Mouse (Mus musculus) thymus, adult 2 months (tissue): ENCODE measurements around the gene Gid4.

Source experiments
- CTCF ChIP-seq: fragments of 200-500 bp; IDR thresholded peaks from 2 replicates; pipeline ENCODE4 v1.5.1; 2012; ENCODE audit warnings: mild to moderate bottlenecking, control low read depth, low read length, moderate library complexity, borderline replicate concordance; ENCODE audit not compliant: control insufficient read depth, poor library complexity, insufficient read depth; ENCODE audit errors: extremely low read depth
- POLR2A ChIP-seq: fragments of 200-500 bp; IDR thresholded peaks from 2 replicates; pipeline ENCODE4 v1.6.1; 2012; ENCODE audit warnings: mild to moderate bottlenecking, low read length, control low read depth, moderate library complexity; ENCODE audit not compliant: control insufficient read depth, poor library complexity, insufficient read depth; ENCODE audit errors: extremely low read depth

DNA sequence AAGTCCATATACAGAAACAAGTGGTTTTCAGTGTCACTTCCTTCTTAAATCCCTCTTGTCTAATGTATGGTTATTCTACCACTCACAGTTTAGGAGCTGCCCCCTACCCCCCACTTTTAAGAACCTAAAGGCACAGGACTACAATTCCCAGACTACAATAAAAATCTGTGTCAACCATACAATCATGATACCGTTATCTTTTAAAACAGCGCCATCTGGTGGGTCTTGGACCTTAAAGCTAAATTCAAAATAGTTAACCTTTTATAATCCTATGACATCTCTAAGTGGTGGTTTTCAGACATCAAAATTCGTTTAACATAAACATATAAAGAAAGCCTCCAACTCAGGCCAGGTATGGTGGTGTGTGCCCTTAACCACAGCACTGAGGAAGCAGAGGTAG, 4.8 kb upstream of the Gid4 start:
- TF ChIP-seq POLR2A (no peak), CTCF (no peak)
